Mouse (Mus musculus) limb, embryonic 10.5 days (tissue): Measurements from ENCODE around the gene Ssr1. TPM values are rescaled to one million over a fixed set of nuclear protein-coding genes. Genes with fewer than 3 reads are reported as not detected.

Source experiments
- DNase-seq: peaks from one replicate; pipeline ENCODE4 v3.0.0-alpha.2; 2017; ENCODE audit warnings: low spot score
- H3K27ac ChIP-seq: fragments of 300-500 bp; sonication (generic); 2 replicates; pipeline ENCODE4 v1.5.1; 2016; ENCODE audit warnings: mild to moderate bottlenecking
- H3K27me3 ChIP-seq: fragments of 300-500 bp; sonication (generic); 2 replicates; pipeline ENCODE4 v1.6.1; 2016; ENCODE audit warnings: low read depth, mild to moderate bottlenecking; ENCODE audit not compliant: poor library complexity, severe bottlenecking
- H3K36me3 ChIP-seq: fragments of 300-500 bp; sonication (generic); 2 replicates; pipeline ENCODE4 v1.6.1; 2016; ENCODE audit warnings: mild to moderate bottlenecking, moderate library complexity
- H3K4me1 ChIP-seq: fragments of 300-500 bp; sonication (generic); 2 replicates; pipeline ENCODE4 v1.6.1; 2016
- H3K4me3 ChIP-seq: fragments of 300-500 bp; sonication (generic); 2 replicates; pipeline ENCODE4 v1.5.1; 2016; ENCODE audit warnings: mild to moderate bottlenecking, moderate library complexity
- H3K9me3 ChIP-seq: fragments of 300-500 bp; sonication (generic); replicated peaks from 2 replicates; pipeline ENCODE4 v1.6.1; 2016; ENCODE audit warnings: mild to moderate bottlenecking
- WGBS: fragments of 180-500 bp; shearing (Covaris S2); methylation state at CpG from one replicate; pipeline ENCODE4 v1.1.7; 2016; 5-methylcytosine and 5-hydroxymethylcytosine counted together
- polyA plus RNA-seq: library from polyadenylated mRNA; unstranded; fragments of >200 nt; fragmentation: Nextera tagmentation; extraction: Ambion mirVana; gene quantifications from 2 replicates; pipeline ENCODE4 v1.2.1, GENCODE M21; 2016

Gene Ssr1
- polyA plus RNA-seq, 1 experiment from 2014 or later: 114 TPM

DNA sequence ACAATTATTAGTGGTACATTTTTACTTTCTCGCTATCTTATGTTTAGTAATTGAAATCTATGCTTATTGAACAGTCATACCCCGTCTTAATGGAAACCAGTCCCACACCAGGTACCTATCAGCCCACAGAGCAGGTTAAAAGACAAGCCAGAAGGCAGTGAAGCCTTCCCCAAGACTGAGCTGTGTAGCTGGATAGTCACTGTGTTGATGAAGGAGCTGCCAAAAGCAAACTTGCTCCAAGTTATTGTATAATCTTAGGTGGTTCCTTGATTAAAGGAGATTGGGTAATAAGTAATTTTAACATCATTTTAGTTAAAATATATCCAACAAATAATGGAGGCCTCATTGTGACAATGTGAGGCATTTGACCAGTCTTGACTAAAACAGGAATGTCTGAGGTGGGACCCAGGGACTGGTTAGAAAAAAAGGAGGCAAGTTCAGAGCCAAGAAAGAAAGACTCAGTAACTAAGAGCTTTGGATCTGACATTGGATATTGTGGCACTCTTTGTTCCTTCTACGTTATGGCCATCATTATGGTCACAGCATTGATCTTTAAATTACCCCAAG is 74.2 kb downstream of the Ssr1 start:
- H3K4me1 ChIP-seq: no peaks in the 10 kb centered on the region
- peaks cover 23% of the 10 kb centered on the region for H3K36me3 ChIP-seq
- WGBS: 93% methylated on average over 3 of the region's 3 CpGs
- H3K27ac ChIP-seq: no peak overlapping the region
- no peaks in the 10 kb centered on the region for H3K9me3 ChIP-seq
- H3K4me3 ChIP-seq: no peak overlapping the region
- H3K27me3 ChIP-seq: no peaks in the 10 kb centered on the region
- DNase-seq: no peak

- 90% methylated on average over 15 of the region's 15 CpGs for WGBS
- peaks cover 23% of the 10 kb centered on the region for H3K36me3 ChIP-seq
- no peak overlapping the region for H3K4me3 ChIP-seq
- H3K9me3 ChIP-seq: no peaks in the 10 kb centered on the region
- no peak overlapping the region for H3K27ac ChIP-seq
- no peaks in the 10 kb centered on the region for H3K27me3 ChIP-seq
- no peak for DNase-seq
- no peaks in the 10 kb centered on the region for H3K4me1 ChIP-seq
These were observed 75.4 kb downstream of the Ssr1 start for GRCm38 (mm10) chr13:37918336-37919261.

Other genes starting within 250 kb of the Ssr1 start
- 5.4 and 5.9 TPM in 2 replicates for gene Rreb1, start 215.8 kb downstream of the Ssr1 start, polyA plus RNA-seq
- 52.7 and 60.0 TPM in 2 replicates for gene Riok1, start 42.8 kb upstream of the Ssr1 start, polyA plus RNA-seq
- gene Cage1, start 42.9 kb upstream of the Ssr1 start, polyA plus RNA-seq: 0.78 and 0.96 TPM in 2 replicates
- gene Dsp, start 157.1 kb upstream of the Ssr1 start, polyA plus RNA-seq: 2.1 TPM in 2 replicates
- gene Snrnp48, start 210.7 kb upstream of the Ssr1 start, polyA plus RNA-seq: 35.5 and 36.4 TPM in 2 replicates